Mouse (Mus musculus): ENCODE measurements around the gene Ppp1cc.

GRCm38 (mm10) chr5:122158557-122159515 lies 758 bp downstream of the Ppp1cc start:
- TF ChIP-seq CTCF (IDR thresholded peaks at IDR 0.05; ENCODE audit: low read depth) = no peak
- TF ChIP-seq EP300 (IDR thresholded peaks at IDR 0.05; ENCODE audit: low read depth) = no peak

All from heart, postnatal 0 days (tissue).